Mouse (Mus musculus): ENCODE results near the gene Tnfrsf13c.
A peak's percentile ranks its signal among the peaks of the same experiment; 100 is the strongest.

Tnfrsf13c gene

GRCm38 (mm10) chr15:82207504-82208219 lies 16.5 kb downstream of the Tnfrsf13c start:
- no peak for DNase-seq (ENCODE audit: low read depth, low spot score)

DNA sequence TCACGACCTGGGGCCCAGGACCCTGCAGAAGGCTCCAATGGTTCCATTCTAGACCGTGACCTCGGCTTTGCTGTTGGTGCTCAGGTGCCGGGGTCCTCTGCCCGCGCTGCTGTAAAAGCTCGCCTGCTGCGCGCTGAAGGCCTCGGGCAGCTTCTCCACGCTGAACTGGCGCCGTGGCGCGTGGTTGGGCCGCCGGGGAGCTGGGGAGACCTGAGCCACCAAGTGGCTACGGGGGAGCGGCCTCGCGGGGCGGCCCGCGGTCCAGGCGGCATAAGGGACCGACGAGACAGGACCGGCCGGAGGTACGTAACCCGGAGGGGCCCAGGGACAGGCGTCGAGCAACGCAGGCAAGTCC lies 17.1 kb downstream of the Tnfrsf13c start:
- DNase-seq (ENCODE audit: low read depth, low spot score), result no peak

DNA sequence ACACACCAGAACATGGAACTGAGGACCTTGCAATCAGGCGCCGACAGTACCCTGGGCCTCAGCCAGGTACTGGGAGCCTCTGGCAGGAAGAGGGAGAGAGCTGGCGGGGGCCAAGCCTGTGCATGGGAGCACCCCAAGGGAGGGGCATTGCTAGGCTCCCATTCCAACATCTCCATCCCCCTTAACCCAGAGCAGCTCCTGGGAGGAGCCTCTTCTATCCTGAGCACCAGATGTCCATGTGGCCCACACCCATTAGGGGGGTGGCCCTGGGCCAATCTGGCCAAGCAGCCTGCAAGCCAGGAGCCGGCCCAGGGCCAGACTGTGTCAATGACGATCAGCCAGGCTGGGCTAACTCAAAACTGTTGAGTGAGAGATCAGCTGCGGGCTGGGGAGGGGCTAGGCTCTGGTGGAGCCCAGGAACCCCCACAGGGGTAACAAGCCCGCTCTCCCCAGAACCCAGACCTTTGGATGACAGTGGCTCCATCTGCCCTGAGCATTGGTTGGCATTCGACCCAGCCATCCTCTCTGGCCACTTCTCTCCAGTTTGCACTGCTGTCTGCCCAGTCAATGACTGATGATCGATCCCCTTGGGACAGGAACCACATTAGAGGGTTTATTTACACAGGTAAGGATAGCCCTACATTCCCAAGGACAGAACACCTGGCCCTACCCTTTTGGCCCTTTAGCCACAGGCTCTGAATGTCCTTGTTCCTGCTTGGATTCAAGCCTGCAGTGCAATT lies 17.6 kb downstream of the Tnfrsf13c start:
- DNase-seq (ENCODE audit: low read depth, low spot score), result no peak

DNA sequence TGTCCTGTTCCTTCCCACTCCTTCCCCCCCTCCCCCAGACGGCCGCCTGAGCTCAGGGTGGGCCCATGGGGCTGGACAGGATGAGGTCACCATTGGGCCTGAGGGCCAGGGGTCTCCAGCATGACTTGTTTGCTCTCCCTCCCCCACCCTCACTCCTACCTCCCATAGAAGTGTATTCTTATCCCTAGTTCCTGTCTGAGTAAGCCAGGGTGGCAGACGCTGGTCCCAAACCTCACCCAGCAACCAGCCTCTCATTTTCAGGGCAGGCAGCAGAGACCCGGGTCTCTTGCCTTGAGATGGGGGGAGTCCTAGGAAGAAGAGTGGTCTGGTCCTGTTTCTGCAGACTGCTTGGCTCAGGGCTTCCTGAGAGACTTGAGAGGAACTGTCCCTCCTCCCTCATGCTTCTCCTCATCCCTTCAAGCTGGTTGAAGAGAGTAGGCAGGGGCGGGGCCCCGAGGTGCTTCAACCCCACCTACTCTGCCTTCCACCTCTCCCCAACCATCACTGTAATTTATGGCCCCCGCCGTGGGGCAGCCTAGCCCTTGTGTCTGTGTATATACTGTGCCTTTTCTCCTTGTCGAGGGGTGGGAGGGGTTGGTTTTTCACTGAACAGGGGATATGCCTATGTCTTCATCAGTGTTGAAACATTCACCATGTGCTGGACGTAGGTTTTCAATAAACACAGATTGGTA lies 19.3 kb downstream of the Tnfrsf13c start:
- no peak for DNase-seq (ENCODE audit: low read depth, low spot score)

DNA sequence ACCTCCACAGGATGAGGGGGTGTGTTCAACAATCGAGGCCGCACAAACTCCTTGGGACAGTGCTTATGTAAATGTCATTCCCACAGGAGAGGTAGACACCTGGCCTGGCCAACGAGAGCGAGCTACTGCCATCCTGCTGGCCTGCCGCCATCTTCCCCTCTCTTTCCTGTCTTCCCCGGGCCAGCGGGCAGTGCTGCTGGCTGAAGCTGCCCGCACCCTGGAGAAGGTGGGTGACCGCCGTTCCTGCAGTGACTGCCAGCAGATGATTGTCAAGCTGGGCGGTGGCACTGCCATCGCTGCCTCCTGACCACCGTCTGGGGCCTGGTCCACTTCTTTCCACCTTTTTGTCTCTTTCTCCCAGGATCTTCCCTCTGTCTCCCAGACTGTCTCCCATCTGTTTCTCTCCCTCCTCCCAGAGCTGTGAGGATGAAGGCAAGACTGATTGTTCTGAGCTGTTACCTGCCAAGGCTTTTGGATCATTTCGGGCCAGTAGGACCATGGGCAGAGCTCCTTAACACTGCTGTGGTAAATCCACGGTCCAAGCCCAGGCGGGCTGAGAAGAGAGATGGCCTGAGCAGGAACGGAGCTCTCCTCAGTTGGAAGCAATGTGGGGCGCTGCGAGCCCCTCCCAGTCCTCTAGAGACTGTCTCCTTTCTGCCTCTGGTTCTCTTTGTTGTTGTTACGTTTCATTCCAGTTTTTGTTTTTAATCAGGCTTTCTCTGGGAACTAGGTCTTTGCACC lies 20.4 kb downstream of the Tnfrsf13c start:
- DNase-seq (ENCODE audit: low read depth, low spot score), result no peak

DNA sequence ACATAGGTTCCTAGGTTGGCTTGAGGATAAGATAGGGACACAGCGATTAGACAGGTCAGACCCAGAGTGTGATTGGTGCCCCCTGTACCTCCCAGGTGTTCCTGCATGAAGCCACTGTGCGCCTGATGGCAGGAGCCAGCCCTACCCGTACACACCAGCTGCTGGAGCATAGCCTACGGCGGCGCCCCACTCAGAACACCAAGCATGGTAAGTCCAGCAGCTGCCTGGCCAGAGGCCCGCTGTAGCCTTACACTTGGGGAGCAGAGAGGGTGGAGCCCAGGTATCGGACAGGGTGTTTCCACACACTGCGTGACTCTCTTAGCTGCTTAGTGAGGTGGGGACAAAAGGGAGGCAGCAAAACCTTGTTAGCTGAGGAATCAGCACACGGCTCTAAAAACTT lies 21.1 kb downstream of the Tnfrsf13c start:
- DNase-seq (ENCODE audit: low read depth, low spot score), result no peak

GRCm38 (mm10) chr15:82202086-82202485 lies 22.1 kb downstream of the Tnfrsf13c start:
- DNase-seq (ENCODE audit: low read depth, low spot score), result no peak

- no peak for DNase-seq (ENCODE audit: low read depth, low spot score)
Measured at GRCm38 (mm10) chr15:82199546-82199945, 24.6 kb downstream of the Tnfrsf13c start.

DNA sequence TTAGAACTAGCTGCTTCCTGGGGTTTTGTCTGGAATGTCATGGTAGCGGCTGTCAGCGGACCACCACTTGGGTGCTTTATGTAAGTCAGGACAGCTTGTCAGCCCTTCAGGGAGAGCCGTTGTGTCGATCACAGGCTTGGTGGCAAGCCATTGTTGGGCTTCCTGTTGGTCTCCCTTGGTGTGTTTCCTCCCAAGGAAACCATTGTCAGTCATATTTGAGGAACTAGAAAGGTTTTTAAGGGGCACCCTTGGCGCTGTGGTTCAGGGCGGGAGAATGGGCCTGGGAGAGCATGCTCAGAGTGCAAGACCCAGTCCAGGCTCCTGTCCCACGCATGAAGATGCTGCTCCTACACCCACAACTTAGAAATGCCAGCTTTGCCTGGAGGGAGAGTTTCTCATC lies 25.8 kb downstream of the Tnfrsf13c start:
- DNase-seq (ENCODE audit: low read depth, low spot score), result no peak

- no peak for DNase-seq (ENCODE audit: low read depth, low spot score)
Measured at GRCm38 (mm10) chr15:82197937-82198336, 26.2 kb downstream of the Tnfrsf13c start.

- no peak for DNase-seq (ENCODE audit: low read depth, low spot score)
Measured at GRCm38 (mm10) chr15:82197246-82197750, 26.9 kb downstream of the Tnfrsf13c start.

DNA sequence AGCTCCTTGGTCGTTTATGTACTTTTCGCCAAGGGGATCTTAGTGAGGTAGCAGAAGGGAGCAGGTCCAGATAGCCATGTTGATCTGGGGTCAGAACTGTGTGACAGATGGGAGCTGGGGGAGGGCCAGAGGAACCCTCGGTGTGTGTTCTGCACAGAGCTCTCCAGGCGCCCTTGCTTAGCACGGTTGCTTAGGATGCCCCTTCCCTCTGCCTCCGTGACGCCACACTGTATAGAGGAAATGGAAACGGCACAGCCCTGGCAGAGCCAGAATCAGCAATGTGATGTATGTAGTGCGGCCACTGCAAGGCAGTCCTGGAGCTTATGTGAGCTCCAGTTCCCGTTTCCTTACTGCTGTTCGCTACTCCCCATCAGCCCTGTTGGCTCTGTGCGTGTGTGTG lies 27.9 kb downstream of the Tnfrsf13c start:
- no peak for DNase-seq (ENCODE audit: low read depth, low spot score)

- no peak for DNase-seq (ENCODE audit: low read depth, low spot score)
Measured at GRCm38 (mm10) chr15:82192617-82193016, 31.6 kb downstream of the Tnfrsf13c start.

DNA sequence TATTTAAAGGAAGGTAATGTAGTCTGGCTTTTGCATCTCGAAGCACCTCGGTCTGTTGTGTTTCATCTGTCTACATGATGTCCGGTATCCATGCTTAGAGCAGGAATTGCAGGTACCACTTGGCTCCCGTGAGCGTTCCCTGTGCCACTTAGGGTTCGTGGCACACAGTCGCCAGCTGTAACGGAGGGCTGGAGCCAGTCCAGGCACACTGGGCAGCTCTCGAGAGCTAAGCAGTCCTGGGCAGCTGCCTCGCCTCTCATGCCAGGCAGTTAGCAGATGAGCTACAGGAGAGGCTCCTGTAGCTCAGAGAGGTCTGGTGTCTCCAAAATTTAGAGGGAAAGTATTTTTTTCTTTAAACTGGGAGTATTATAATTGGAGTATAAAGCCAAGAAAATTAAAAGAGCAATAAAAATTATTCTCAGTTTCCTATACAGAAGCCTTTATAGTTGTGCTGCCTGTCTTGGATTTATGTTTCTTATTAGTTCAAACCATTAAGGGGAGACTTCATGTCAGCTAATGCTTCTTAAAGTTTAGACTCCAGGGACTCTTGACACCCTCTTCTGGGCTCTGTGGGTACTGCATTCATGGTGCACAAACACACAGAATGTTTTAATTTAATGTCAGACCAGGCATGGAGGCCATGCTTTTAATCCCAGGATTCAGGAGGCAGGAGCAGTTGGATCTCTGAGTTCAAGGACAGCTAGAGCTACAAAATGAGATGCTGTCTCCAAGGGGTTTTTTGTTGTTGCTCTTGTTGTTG lies 35.5 kb downstream of the Tnfrsf13c start:
- DNase-seq (ENCODE audit: low read depth, low spot score), result no peak

GRCm38 (mm10) chr15:82187924-82188323 lies 36.2 kb downstream of the Tnfrsf13c start:
- DNase-seq (ENCODE audit: low read depth, low spot score), result peak; percentile 75

GRCm38 (mm10) chr15:82187401-82187800 lies 36.8 kb downstream of the Tnfrsf13c start:
- no peak for DNase-seq (ENCODE audit: low read depth, low spot score)

GRCm38 (mm10) chr15:82186931-82187330 lies 37.2 kb downstream of the Tnfrsf13c start:
- no peak for DNase-seq (ENCODE audit: low read depth, low spot score)

DNA sequence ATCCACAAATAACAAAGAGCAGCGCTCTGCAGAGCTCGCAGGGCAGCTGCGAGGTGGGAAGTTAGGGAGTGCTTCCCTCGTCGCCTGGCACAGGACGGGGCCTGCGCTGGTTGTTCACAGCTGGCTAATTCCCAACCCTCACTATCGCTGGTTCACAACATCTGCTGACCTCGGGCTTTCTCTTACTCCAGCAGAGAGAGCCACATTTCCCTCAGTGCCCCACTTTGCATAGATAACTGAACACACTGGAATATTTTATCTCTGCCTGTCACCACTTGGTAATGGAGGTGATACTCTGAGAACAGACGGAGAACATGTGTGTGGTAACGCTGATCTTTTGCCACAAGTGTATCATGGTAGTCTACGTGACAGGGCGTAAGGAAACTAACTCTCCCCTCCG lies 38.0 kb downstream of the Tnfrsf13c start:
- no peak for DNase-seq (ENCODE audit: low read depth, low spot score)

DNA sequence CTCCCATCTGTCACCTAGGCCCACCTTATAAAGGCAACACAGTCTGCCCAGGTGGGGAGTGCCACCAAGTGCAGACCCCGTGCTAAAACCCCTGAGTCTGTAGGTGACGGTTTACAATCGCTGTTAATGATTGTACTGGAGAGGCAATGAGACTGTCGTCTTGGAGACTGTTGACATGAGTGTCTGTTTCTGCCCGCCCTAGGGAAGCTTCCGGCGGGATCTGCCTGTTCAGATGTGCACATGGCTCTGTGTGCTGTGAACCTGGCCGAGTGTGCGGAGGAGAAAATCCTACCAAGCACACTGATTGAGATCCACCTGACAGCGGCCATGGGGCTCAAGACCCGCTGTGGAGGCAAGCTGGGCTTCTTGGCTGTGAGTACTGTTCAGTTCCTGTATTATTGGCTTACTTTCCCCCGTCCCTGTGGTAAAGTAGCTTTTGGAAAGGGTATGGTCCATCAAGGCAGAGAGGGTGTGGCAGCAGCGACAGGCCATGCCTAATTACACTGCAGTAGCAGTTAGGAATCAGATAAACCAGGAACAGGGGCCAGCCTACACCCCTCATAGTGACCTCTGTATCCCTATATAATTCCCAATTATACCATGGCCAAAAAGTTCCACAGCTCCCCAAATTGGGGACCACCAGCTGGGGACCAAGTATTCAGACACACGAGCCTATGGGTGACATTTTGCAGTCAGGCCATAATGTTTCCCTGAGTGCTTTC lies 38.9 kb downstream of the Tnfrsf13c start:
- no peak for DNase-seq (ENCODE audit: low read depth, low spot score)

DNA sequence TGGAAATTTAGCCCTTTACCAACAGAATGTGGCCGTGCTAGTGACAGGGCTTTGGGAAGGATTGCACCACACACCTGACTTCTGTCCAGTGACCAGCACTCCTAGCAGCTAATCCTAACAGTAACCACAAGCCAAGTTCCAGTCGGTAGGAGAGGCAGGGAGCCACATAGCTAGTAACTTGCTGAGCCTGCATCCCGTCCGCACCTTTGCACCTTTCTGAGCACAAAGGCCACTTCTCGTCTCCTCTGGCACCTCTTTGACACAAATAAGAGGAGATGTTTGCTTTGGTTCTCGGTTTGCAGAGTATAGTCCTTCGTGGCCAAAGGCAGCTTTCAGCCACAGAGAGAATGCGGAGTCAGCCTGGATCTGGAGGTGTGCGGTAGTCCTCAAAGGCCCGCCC lies 39.5 kb downstream of the Tnfrsf13c start:
- DNase-seq (ENCODE audit: low read depth, low spot score), result no peak
